Mouse (Mus musculus) liver, embryonic 14.5 days (tissue): Measurements from ENCODE around the gene Cdc34. TPM values are rescaled to one million over a fixed set of nuclear protein-coding genes. Genes with fewer than 3 reads are reported as not detected.
A peak's percentile ranks its signal among the peaks of the same experiment; 100 is the strongest.

Experiments
- ATAC-seq: fragments of 200-750 bp; cut with Nextera tagmentation; 2 replicates; pipeline ENCODE4 v1.8.0; 2017; ENCODE audit warnings: moderate number of reproducible peaks, mild to moderate bottlenecking, moderate library complexity; ENCODE audit not compliant: insufficient read depth
- DNase-seq, 3 experiments: peaks; one replicate each; pipeline ENCODE4 v3.0.0-alpha.2; 2012 to 2013; ENCODE audit warnings: low read depth in 3 of 3, low spot score in 3 of 3
- H3K27ac ChIP-seq: fragments of 300-500 bp; sonication (generic); 2 replicates; pipeline ENCODE4 v1.5.1; 2014; ENCODE audit warnings: moderate library complexity, mild to moderate bottlenecking, control low read depth, inconsistent platforms
- H3K27me3 ChIP-seq: fragments of 300-500 bp; sonication (generic); 2 replicates; pipeline ENCODE4 v1.6.1; 2014; ENCODE audit warnings: mild to moderate bottlenecking, low read length, moderate library complexity; ENCODE audit not compliant: control insufficient read depth, insufficient read depth
- H3K36me3 ChIP-seq: fragments of 300-500 bp; sonication (generic); replicated peaks from 2 replicates; pipeline ENCODE4 v1.6.1; 2014; ENCODE audit warnings: low read depth; ENCODE audit not compliant: control insufficient read depth, insufficient read depth
- H3K4me1 ChIP-seq, 2 experiments: fragments of 200-500 bp in 1 of 2; fragments of 300-500 bp in 1 of 2; sonication (generic) in 1 of 2; replicated peaks; 2 replicates each; pipeline ENCODE4 v1.6.1; 2012 to 2014; ENCODE audit warnings: antibody characterized with exemption in 1 of 2, inconsistent platforms in 1 of 2, low read length in 1 of 2; ENCODE audit not compliant: control insufficient read depth in 2 of 2, insufficient read depth in 2 of 2
- H3K4me2 ChIP-seq: fragments of 300-500 bp; sonication (generic); 2 replicates; pipeline ENCODE4 v1.6.1; 2014; ENCODE audit warnings: low read depth, mild to moderate bottlenecking, control low read depth, moderate library complexity
- H3K4me3 ChIP-seq, 2 experiments: fragments of 200-500 bp in 1 of 2; fragments of 300-500 bp in 1 of 2; sonication (generic) in 1 of 2; 2 replicates each; pipeline ENCODE4 v1.5.1; 2012 to 2014; ENCODE audit warnings: low read depth in 2 of 2, low read length in 2 of 2, mild to moderate bottlenecking in 2 of 2, control low read depth in 1 of 2, inconsistent platforms in 1 of 2, moderate library complexity in 1 of 2; ENCODE audit not compliant: insufficient read depth in 1 of 2
- H3K9ac ChIP-seq: fragments of 300-500 bp; sonication (generic); replicated peaks from 2 replicates; pipeline ENCODE4 v1.6.1; 2014; ENCODE audit warnings: mild to moderate bottlenecking, control low read depth, moderate library complexity
- H3K9me3 ChIP-seq: fragments of 300-500 bp; sonication (generic); 2 replicates; pipeline ENCODE4 v1.6.1; 2016; ENCODE audit warnings: low read length, mixed read lengths; ENCODE audit not compliant: control insufficient read depth
- CTCF ChIP-seq: IDR thresholded peaks from 2 replicates; pipeline ENCODE4 v1.5.1; 2016; ENCODE audit warnings: antibody characterized with exemption, low read depth, control low read depth
- EP300 ChIP-seq: IDR thresholded peaks from 2 replicates; pipeline ENCODE4 v1.6.1; 2016; ENCODE audit warnings: antibody characterized with exemption, low read depth
- WGBS: fragments of 180-500 bp; shearing (Covaris S2); extraction: QIAGEN DNeasy Blood & Tissue Kit; methylation state at CpG from one replicate; pipeline ENCODE4 v1.1.7; 2014; ENCODE audit not compliant: insufficient replicate concordance; 5-methylcytosine and 5-hydroxymethylcytosine counted together
- polyA plus RNA-seq, 2 experiments: library from polyadenylated mRNA; depleted of rRNA in 1 of 2; stranded (reverse) in 1 of 2; unstranded in 1 of 2; fragments of >200 nt; fragmentation: Nextera tagmentation in 1 of 2; extraction: Ambion mirVana in 1 of 2; gene quantifications; 2 replicates each; pipeline versions ENCODE4 v1.2.1 to v1.2.3; 2012 to 2014

The Cdc34 gene
- polyA plus RNA-seq, 2 experiments = 115 to 127 TPM

DNA sequence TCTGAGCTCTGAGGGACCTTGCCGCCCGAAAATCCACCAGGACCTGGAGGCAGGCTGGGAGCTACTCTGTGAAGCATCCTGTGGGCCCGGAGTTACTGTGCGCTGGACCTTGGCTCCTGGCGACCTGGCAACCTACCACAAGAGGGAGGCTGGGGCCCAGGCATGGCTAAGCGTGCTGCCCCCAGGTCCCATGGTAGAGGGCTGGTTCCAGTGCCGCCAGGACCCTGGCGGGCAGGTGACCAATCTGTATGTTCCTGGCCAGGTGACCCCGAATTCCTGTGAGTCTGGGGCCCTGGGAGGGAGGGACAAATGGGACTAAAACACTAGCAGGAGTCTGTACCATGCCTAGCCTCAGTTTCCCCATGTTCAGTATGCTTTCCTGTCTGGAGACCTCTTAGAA lies 15.5 kb upstream of the Cdc34 start:
- H3K9me3 ChIP-seq = no peaks in the 10 kb centered on the region
- H3K4me1 ChIP-seq = peaks cover 6 to 11% of the 10 kb centered on the region in 2 experiments
- H3K36me3 ChIP-seq = no peaks in the 10 kb centered on the region
- no peak overlapping the region for H3K27ac ChIP-seq
- DNase-seq = no peak
- H3K4me2 ChIP-seq = no peak overlapping the region
- TF ChIP-seq CTCF = peak; percentile 16; the same call in 1 of the 2 replicates
- TF ChIP-seq EP300 = no peak
- H3K4me3 ChIP-seq = no peak overlapping the region
- no peak for ATAC-seq
- H3K9ac ChIP-seq = no peak overlapping the region
- 54% methylated on average over 9 of the region's 9 CpGs for WGBS
- H3K27me3 ChIP-seq = no peaks in the 10 kb centered on the region

DNA sequence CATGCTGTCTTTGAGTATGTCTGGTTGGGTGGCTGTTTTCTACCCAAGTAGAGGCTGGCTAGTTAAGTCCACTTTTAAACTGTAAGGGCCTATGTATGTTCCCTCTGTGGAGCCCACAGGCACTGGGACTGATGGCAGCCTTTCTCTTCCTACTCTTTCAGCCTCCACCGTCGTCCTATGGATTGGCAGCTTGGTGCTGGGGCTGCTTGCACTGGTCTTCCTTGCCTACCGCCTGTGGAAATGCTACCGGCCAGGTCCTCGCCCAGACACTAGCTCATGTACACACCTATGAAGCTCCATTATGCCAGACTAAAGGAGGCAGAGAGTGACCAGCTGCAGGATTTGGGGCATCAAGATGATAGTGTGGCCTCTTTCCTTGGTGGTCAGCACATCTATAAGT lies 13.9 kb upstream of the Cdc34 start:
- no peak overlapping the region; the same call in 1 of the 2 replicates for H3K4me2 ChIP-seq
- H3K36me3 ChIP-seq = no peaks in the 10 kb centered on the region
- WGBS = 65% methylated on average over 5 of the region's 5 CpGs
- TF ChIP-seq CTCF (no peak), EP300 (no peak)
- no peak overlapping the region for H3K27ac ChIP-seq
- H3K9me3 ChIP-seq = no peaks in the 10 kb centered on the region
- peaks cover 6 to 11% of the 10 kb centered on the region in 2 experiments for H3K4me1 ChIP-seq
- H3K4me3 ChIP-seq = no peak overlapping the region
- no peak for ATAC-seq
- no peaks in the 10 kb centered on the region for H3K27me3 ChIP-seq
- no peak for DNase-seq
- no peak overlapping the region; the same call in 1 of the 2 replicates for H3K9ac ChIP-seq

DNA sequence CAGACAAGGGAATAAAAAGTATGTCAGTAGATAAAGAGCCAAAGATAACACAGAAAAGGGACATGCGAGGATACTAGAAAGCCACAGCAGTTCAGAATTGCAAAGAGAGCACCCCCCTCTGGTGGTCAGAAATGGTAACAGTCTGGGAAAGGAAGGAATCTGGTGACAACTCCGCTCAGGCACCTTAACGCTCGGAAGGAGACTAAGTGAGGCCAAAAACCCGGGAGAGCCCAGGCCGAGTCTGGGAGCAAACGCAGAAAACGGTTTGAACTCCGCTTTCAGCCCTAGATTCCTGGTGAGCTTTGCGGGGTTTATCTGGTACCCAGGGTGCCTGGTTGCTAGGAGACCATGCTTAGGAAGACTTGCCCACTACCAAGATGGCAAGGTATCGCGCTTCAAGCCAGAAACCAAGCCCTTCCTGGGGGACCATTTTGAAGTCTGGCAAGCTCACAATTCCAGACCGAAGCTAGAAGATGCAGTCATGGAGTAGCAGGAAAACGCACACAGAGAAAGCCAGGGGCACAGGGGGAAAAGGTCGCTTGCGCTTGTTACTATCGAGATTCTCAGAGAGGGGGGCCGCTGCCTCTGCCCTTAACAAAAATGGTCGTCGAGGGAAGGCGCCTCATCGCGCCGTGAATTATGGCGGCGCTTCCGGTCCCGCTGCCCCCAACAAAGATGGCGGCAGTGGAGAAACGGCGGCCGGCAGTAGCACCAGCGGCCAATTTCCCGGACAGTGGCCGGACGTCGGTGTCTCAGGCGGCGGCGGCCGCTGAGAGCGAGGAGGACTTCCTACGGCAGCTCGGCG lies 13.0 kb upstream of the Cdc34 start, which contains the start of gene Tpgs1:
TSS of gene Tpgs1 (plus strand) at position 599 of the 805 bp plus-strand sequence.
- no peak for TF ChIP-seq EP300
- peak; percentile 89 for TF ChIP-seq CTCF
- Histone ChIP-seq H3K9me3 (no peaks in the 10 kb centered on the region), H3K4me2 (peak within 1 kb of the TSS; percentile 92), H3K27ac (peak within 1 kb of the TSS; percentile 46), H3K27me3 (no peaks in the 10 kb centered on the region), H3K4me3 (peak within 1 kb of the TSS; percentile 81 to 87), H3K9ac (peak within 1 kb of the TSS; percentile 80), H3K4me1 (peaks cover 6 to 11% of the 10 kb centered on the region in 2 experiments), H3K36me3 (no peaks in the 10 kb centered on the region)
- DNase-seq (peak; percentile 73 to 83 (median 74)), ATAC-seq (peak; percentile 79)
- under 1% methylated on average over 45 of the region's 45 CpGs for WGBS

DNA sequence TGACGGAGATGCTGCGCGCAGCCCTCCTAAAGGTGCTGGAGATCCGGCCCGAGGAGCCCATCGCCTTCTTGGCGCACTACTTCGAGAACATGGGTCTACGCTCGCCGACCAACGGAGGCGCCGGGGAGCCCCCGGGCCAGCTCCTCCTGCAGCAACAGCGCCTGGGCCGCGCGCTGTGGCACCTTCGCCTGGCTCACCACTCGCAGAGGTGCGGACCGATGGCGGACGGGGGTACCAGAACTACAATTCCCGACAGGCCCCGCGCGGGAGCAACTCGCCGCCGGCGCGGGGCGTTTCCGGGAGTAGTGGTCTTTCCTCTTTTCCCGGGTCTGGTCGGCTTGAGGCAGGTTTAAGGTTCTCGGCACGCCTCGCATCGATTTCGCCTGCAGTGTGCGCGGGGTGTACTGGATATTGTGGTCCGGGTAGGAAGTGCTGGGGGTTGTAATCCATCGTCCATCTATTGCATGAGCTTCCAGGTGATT lies 12.4 kb upstream of the Cdc34 start:
- H3K36me3 ChIP-seq = no peaks in the 10 kb centered on the region
- ATAC-seq = peak; percentile 62
- peak overlapping the region; percentile 80 for H3K9ac ChIP-seq
- WGBS = under 1% methylated on average over 47 of the region's 47 CpGs
- H3K4me2 ChIP-seq = peak overlapping the region; percentile 92
- H3K27ac ChIP-seq = peak overlapping the region; percentile 46
- H3K9me3 ChIP-seq = no peaks in the 10 kb centered on the region
- peak in 1 of 3 experiments; percentile 47 for DNase-seq
- peak overlapping the region; percentile 81 to 87 for H3K4me3 ChIP-seq
- peaks cover 6 to 11% of the 10 kb centered on the region in 2 experiments for H3K4me1 ChIP-seq
- no peaks in the 10 kb centered on the region for H3K27me3 ChIP-seq
- TF ChIP-seq CTCF (no peak), EP300 (no peak)
